Mouse (Mus musculus) mouse trophoblast stem cell (cell line): ENCODE results near the gene Ikzf1.

Source experiments
- in situ Hi-C, 2 experiments: fragments of 300-500 bp; cut with MseI, MboI; formaldehyde crosslinking; loops; 2 replicates in 1 of 2; 3 replicates in 1 of 2; pipeline ENCODE4 v1.15.1; 2025

Gene Ikzf1

DNA sequence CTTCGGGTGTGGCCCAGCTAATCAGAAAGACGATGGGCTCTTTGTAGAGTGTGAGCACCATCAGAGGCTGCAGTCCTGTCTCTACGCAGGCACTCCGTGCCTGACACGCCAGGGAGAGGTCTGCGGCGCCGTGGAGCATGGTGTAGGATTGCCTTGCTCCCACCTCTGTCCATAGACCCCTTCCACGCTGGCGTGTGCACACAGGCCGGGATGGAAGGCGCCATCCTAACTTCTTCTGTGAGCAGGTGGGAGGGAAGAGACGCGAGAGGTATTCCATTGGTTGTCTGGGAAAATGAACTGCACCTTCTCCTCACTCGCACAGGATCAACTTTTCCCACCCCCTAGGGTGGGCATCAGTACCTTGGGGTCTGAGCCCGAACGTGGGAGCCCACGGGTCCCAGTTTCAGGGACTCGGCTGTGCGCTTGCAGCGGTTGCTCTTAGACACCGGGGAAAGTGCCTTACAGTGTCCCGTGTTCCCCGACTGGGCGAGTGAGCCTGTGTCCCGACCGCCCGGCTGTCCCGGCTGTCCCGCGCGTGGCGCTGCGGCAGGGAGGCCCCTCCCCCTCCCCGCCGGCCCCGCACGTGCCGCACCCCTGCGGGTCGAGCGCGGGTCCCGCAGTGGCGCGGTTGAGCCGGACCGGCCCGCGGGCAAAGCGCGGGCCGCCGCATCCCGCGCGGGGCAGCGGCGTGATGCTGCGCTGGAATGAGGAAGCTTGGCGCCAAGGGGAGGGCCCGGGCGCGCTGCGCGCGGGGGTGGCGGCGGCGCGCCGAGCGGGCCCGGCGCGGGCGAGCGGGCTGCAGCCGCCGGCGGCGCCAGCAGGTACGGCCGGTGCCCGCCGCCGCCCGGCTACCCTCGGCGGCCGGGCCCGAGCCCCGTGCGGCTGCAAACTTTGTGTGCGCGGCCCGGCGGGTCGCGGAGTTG is at the start of gene Ikzf1:
Ikzf1 (plus strand) TSS at position 74 of the 923 bp plus-strand sequence.
- in situ Hi-C loops, result no loop called here

- in situ Hi-C loops, result no loop called here
These were observed 40.5 kb upstream of the Ikzf1 start for GRCm38 (mm10) chr11:11644303-11644702.

- in situ Hi-C loops, result no loop called here
These were observed 28.4 kb upstream of the Ikzf1 start for GRCm38 (mm10) chr11:11656388-11656787.

- in situ Hi-C loops, result no loop called here
These were observed 27.7 kb upstream of the Ikzf1 start for GRCm38 (mm10) chr11:11656995-11657530.

DNA sequence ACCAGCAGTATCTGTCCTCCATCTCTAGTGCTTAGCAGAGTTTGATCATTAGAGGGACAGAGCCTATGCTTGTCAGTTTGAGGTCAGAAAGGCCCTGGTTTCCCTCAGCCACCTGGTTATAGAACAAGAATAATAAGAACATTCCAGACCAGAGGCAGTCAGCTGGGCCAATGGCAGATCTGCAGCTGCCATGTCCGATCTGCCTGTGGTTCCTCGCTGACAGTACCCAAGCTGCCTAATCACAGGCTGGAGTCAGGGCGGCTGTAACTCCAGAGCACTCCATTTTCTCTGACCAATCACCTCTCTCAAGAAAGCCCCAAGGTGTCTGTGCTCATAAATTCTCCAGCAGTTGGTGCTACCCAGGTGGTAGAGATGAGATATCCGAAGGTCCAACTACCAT is 27.2 kb upstream of the Ikzf1 start:
- in situ Hi-C loops, result no loop called here

DNA sequence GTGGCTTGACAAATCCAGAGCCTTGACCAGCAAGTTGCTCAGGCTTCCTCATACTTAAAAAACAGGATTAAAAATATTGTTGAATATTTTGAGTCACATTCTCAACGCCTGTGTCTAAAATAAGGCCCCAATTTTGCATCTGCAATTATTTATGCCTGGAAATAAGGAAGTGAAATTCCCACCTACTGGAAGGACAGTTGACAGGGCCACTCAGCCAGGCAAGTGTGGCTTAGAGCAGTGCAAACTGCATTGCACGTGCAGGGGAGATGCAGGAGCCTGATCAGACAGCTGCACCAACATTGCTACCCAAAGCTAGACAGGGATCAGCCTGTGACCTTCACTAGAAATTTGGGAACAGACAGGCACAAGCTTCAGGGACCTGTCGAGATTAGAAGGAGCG is 26.0 kb upstream of the Ikzf1 start:
- in situ Hi-C loops, result no loop called here

GRCm38 (mm10) chr11:11660651-11661050 is 24.2 kb upstream of the Ikzf1 start:
- in situ Hi-C loops, result no loop called here

- in situ Hi-C loops, result no loop called here
These were observed 17.4 kb upstream of the Ikzf1 start for GRCm38 (mm10) chr11:11667254-11667921.

GRCm38 (mm10) chr11:11667922-11668290 is 16.9 kb upstream of the Ikzf1 start:
- in situ Hi-C loops, result no loop called here

DNA sequence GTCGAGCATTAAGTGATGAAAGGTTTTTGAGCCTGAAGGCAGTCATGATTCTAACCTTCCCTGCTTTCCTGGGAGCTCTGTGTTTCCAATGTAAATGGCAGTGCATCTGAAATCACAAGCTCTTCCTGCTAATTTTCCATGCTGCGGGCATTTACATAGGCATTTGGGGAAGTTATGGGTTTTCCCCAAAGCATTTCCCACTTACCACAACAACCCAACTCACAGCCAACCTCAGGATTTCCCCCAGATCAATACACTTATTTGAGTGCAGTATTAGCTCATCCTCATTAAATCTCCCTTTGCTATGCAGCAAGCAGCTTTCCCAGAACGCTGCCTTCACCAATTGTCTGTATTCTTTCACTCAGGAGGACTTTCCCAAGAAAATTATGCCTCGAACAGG is 11.8 kb upstream of the Ikzf1 start:
- in situ Hi-C loops, result no loop called here

- in situ Hi-C loops, result no loop called here
These were observed 9.7 kb upstream of the Ikzf1 start for GRCm38 (mm10) chr11:11675063-11675462.

- in situ Hi-C loops, result no loop called here
These were observed 8.6 kb upstream of the Ikzf1 start for GRCm38 (mm10) chr11:11676068-11676741.

DNA sequence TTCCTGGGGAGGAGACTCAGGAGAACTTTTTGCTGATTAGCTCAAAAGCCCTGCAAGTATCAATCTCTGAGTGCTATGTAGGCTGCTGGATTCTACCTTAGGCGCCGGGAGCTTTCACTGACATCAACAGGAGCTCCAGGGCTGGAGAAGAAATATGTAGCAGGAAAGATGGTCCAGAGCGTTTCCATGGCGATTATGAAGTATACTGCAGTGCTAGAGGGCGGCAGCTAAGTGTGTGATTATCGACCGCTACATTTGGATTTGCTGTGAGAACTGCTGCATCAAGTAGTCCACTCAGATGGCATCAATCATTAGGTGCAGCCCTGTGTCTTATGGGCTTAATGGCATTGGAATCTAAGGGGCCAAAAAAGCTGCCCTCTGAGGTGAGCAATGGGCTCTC is 7.6 kb upstream of the Ikzf1 start:
- in situ Hi-C loops, result no loop called here

DNA sequence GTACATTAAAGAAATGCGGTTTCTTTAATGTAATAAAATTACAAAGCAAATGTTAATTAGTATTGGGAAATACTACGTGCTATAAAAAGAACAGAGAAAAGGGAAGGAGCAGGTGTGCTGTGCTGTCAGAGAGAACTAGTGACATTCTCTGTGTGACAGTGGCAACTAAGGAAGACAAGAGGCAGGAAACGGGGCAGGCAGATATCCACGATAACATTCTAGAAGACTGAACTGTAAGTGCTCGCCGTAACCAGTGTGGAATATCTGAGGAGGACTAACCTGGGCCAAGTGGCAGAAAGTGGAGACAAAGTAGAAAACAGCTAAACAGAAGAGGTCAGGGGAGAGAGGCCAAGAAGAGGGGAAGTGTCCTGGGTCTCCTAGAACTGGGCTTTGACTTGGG is 5.8 kb upstream of the Ikzf1 start:
- in situ Hi-C loops, result no loop called here

GRCm38 (mm10) chr11:11684056-11684929 is 510 bp upstream of the Ikzf1 start:
- in situ Hi-C loops, result no loop called here

- in situ Hi-C loops, result no loop called here
These were observed 1.1 kb downstream of the Ikzf1 start for GRCm38 (mm10) chr11:11685853-11686395.

DNA sequence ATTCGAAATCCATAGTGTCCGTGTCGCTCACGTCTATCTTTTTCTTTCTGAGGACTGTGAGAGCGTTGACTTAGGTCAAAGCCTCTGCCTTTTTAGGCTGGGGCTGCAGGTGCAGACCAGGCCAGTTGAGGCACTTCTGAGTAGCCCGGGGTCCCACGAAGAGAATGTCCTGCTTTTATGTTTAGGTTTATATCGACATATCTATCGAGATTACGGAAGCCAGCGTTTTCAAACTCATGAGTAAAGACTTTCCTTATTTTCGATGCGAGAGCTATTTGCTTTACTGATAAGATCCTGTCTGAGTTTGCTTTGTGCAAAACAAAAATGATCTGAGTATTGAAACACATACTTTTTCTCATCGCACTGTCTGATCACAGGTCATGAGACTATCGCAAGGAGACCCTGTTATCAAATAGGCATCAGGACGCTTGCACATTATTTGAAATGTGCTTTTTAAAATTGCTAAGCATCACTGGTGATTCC is 1.8 kb downstream of the Ikzf1 start:
- in situ Hi-C loops, result no loop called here

DNA sequence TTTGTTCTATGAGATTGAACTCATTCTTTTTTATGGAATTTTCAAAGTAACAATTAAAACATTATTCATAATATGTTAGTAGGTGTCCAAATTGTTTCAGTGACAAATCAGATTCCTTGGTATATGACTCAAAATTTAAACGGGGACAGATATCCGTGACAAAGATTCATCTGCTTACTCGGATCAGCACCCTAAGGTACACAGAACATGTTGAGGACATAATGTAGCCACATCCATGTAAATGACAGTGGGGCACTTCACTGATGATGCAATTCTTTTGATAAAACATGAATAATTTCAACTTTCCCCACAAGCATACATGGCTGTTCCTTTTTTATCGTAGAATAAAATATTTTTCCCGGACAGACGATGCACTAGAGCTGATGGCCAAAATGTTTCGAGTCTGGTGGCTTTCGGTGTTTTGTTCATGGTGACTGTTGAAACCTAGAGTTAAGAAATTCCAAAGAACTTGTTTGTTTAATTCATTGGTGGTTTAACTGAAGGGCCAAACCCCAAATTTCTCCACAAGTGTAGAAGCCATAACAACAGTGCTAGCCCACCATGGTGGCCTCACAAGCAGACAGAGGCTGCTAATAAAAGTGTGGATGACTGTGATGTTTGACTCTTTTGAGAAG is 2.9 kb downstream of the Ikzf1 start:
- in situ Hi-C loops, result no loop called here

DNA sequence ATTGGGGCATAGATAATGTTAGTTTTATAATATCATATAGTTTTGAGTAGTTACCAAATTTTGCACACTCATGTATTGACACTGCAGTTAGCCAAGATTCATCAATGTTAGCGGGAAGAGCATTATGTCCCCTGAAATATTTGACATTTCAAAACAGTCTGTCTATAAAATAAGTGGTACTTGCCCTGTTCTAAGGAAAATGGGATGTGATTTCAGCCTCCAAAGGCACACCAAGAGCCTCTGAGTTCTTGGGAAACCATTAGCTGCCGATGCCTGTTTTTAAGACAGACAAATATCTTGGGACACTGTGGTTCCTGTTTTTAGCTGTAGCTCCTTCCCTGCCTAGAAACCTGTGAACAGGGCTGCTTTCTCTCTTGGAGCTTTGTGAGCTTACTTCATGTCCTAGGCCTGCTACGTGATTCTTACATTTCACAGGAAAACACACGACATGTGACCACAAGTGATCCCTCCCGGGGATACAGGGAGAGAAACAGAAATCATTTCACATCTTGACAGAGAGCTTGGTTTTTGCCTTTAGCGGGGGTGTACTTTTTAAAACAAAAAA is 4.0 kb downstream of the Ikzf1 start:
- in situ Hi-C loops, result no loop called here

- in situ Hi-C loops, result no loop called here
These were observed 4.9 kb downstream of the Ikzf1 start for GRCm38 (mm10) chr11:11689701-11690058.
